In the genomic region with DNA sequence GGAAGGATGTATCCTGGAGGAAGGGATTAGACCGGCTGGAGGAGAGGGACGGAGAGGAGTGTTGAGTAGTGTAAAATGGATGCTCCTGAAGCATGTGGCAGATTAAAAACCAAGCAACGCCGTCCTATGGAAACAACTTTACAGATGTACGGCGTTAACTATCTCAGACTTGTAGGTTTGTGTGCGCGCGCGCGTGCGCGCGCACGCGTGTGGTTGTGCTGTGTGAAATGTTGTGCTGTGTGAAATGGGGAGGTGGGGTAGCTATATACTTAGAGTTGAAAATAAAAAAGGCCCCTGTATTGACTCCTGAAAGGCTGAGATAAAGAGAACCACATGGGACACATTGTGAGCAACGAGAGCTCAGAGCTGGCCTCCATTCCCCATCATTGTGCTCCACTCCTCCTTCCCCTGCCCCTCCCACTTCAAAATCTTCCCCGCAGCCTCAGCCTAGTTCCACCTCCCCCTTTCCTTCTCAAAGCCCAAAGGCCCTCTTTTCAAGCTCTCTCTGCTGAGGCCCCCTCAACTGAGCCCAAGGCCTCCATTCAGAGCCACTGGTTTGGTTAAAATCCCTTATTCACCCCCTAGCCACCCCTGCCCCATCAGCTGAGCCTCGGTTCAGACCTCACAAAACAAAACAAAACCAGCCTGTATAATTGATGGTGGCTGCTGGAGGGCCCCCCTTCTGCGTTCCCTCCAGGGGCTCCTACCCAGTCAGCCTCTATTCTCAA, we compare ENCODE assay signal across 10 mouse cellular contexts. TPM values are rescaled to one million over a fixed set of nuclear protein-coding genes. Genes with fewer than 3 reads are reported as not detected.
DNase-seq lines count a peak whose midpoint lies in the region; ATAC-seq lines count a peak whose summit lies in the region.
"Had no signal": no experiment of that assay in that cellular context is flagged by ENCODE, and none has a peak within 500 bp of the region (broad histone marks: within the 10 kb centered on the region; RNA-seq: fewer than 3 reads in every experiment).

No protein-coding gene starts in this region.

- intact Hi-C loops in heart, postnatal 36 days (cut with DNase I), result no loop called here

- ATAC-seq in hindbrain, embryonic 12.5 days (ENCODE audit: low FRiP score), result peak; percentile 94
- ATAC-seq in erythroblast, adult 5-6 weeks (replicated peaks; ENCODE audit: low FRiP score, poor library complexity, severe bottlenecking), result no peak

- WGBS in hindbrain, embryonic 12.5 days, result 22% methylated on average over 20 of the region's 20 CpGs
- 27% methylated on average over 20 of the region's 20 CpGs for WGBS in midbrain, embryonic 10.5 days

- peak overlapping the region; percentile 51; the same call in 1 of the 2 replicates for H3K9ac ChIP-seq in hindbrain, embryonic 12.5 days

- peak overlapping the region; percentile 25 for H3K4me3 ChIP-seq in hindbrain, embryonic 12.5 days
- H3K4me3 ChIP-seq in midbrain, embryonic 10.5 days, result peak overlapping the region; percentile 49

- H3K4me2 ChIP-seq in hindbrain, embryonic 12.5 days (replicated peaks), result peak overlapping the region; percentile 53

- peaks cover 6% of the 10 kb centered on the region for H3K9me3 ChIP-seq in hindbrain, embryonic 12.5 days (replicated peaks)
- peaks cover 8% of the 10 kb centered on the region for H3K9me3 ChIP-seq in midbrain, embryonic 10.5 days (replicated peaks)

- no peaks in the 10 kb centered on the region for H3K27me3 ChIP-seq in hindbrain, embryonic 12.5 days
- H3K27me3 ChIP-seq in midbrain, embryonic 10.5 days (ENCODE audit: low read depth, poor library complexity, severe bottlenecking), result no peaks in the 10 kb centered on the region; the same call in 1 of the 2 replicates

- no peaks in the 10 kb centered on the region for H3K36me3 ChIP-seq in hindbrain, embryonic 12.5 days
- peaks cover 3% of the 10 kb centered on the region for H3K36me3 ChIP-seq in midbrain, embryonic 10.5 days

- H3K27ac ChIP-seq in hindbrain, embryonic 12.5 days, result peak overlapping the region; percentile 89
- peak overlapping the region; percentile 90 for H3K27ac ChIP-seq in midbrain, embryonic 10.5 days (replicated peaks)

- peaks cover 42% of the 10 kb centered on the region for H3K4me1 ChIP-seq in hindbrain, embryonic 12.5 days
- peaks cover 74% of the 10 kb centered on the region for H3K4me1 ChIP-seq in midbrain, embryonic 10.5 days

- peak; percentile 78 for DNase-seq in heart, adult 11 months
- DNase-seq in heart, postnatal 36 days, result no peak
- DNase-seq in embryo, embryonic 10 days (ENCODE audit: low spot score), result peak; percentile 74
- peak; percentile 84 for DNase-seq in midbrain, embryonic 10.5 days (ENCODE audit: low spot score)
- no peak for DNase-seq in right cerebral cortex, postnatal 4 days
- DNase-seq in layer of hippocampus, postnatal 14 days (ENCODE audit: low spot score in 2 of 2), result no peak
- DNase-seq: cerebellum, adult 2 months; lung, postnatal 36 days had no signal

RNA-seq across cellular contexts. Expression of gene Nepro, which starts 36.9 kb away (rescaled TPM):
- 1 to 10 TPM; 5.1 to 5.7 TPM for total RNA-seq in heart, postnatal 36 days (2021)
- polyA plus RNA-seq in hindbrain, embryonic 12.5 days (2016; fragmentation: Nextera tagmentation; extraction: Ambion mirVana), result 9.4 and 9.9 TPM in 2 replicates
- polyA plus RNA-seq in midbrain, embryonic 10.5 days (2016; fragmentation: Nextera tagmentation; extraction: Ambion mirVana), result 11.3 and 14.0 TPM in 2 replicates
- total RNA-seq in erythroblast, adult 5-6 weeks (2015; ENCODE audit: low replicate concordance), result 0.96 and 1.7 TPM in 2 replicates
- total RNA-seq in erythroblast, adult 5-6 weeks (2017; ENCODE audit: low replicate concordance), result 2.4 and 4.6 TPM in 2 replicates
- 1 to 10 TPM; 4.3 to 6.5 TPM for total RNA-seq in layer of hippocampus, postnatal 14 days (2021)

RNA-seq across cellular contexts. Expression of gene Gtpbp8, which starts 59.0 kb away (rescaled TPM):
- total RNA-seq in heart, postnatal 36 days (2021), result 10 to 100 TPM; 10.1 to 10.2 TPM
- 34.3 and 37.9 TPM in 2 replicates for polyA plus RNA-seq in hindbrain, embryonic 12.5 days (2016; fragmentation: Nextera tagmentation; extraction: Ambion mirVana)
- 29.8 and 31.7 TPM in 2 replicates for polyA plus RNA-seq in midbrain, embryonic 10.5 days (2016; fragmentation: Nextera tagmentation; extraction: Ambion mirVana)
- 1.7 and 5.6 TPM in 2 replicates for total RNA-seq in erythroblast, adult 5-6 weeks (2015; ENCODE audit: low replicate concordance)
- 0.98 and 3.5 TPM in 2 replicates for total RNA-seq in erythroblast, adult 5-6 weeks (2017; ENCODE audit: low replicate concordance)
- total RNA-seq in layer of hippocampus, postnatal 14 days (2021), result 10 to 100 TPM; 26.1 to 27.7 TPM

Comparison
In these comparisons a context has a peak if more than half of its experiments do, and no peak if none do; other contexts are left out.
1. DNase-seq: peak in heart, adult 11 months (single experiment), embryo, embryonic 10 days (single experiment) and midbrain, embryonic 10.5 days (single experiment); none in heart, postnatal 36 days (0 of 2), right cerebral cortex, postnatal 4 days (single experiment) and layer of hippocampus, postnatal 14 days (0 of 2).